Comparison of ENCODE assay signal across 8 mouse cellular contexts in genomic region chr8:70629574-70630531, GRCm38 (mm10). TPM values are rescaled to one million over a fixed set of nuclear protein-coding genes. Genes with fewer than 3 reads are reported as not detected.
DNase-seq lines count a peak whose midpoint lies in the region; ATAC-seq and TF ChIP-seq lines count a peak whose summit lies in the region.

No protein-coding gene starts in this region.

- peaks cover 11% of the 10 kb centered on the region for H3K27me3 ChIP-seq in embryonic facial prominence, embryonic 15.5 days
- H3K27me3 ChIP-seq in kidney, embryonic 14.5 days (ENCODE audit: control insufficient read depth, insufficient read depth, low read length) = no peaks in the 10 kb centered on the region
- H3K27me3 ChIP-seq in limb, embryonic 15.5 days = peaks cover 9% of the 10 kb centered on the region; the same call in 1 of the 2 replicates
- peaks cover 7% of the 10 kb centered on the region; the same call in 1 of the 2 replicates for H3K27me3 ChIP-seq in midbrain, postnatal 0 days (ENCODE audit: insufficient read depth, low read length)

- ATAC-seq in embryonic facial prominence, embryonic 15.5 days (ENCODE audit: insufficient number of reproducible peaks, low FRiP score, low TSS enrichment, low read depth) = peak; percentile 87
- peak; percentile 91 for ATAC-seq in kidney, embryonic 14.5 days (ENCODE audit: low FRiP score, low TSS enrichment)
- ATAC-seq in limb, embryonic 15.5 days (ENCODE audit: insufficient number of reproducible peaks, low FRiP score, low TSS enrichment, low read depth) = peak; percentile 74
- ATAC-seq in midbrain, postnatal 0 days (ENCODE audit: low FRiP score) = peak; percentile 91

- WGBS in bone marrow, adult 2 months = 1% methylated on average over 60 of the region's 60 CpGs
- 1% methylated on average over 60 of the region's 60 CpGs for WGBS in embryonic facial prominence, embryonic 15.5 days
- under 1% methylated on average over 60 of the region's 60 CpGs for WGBS in kidney, embryonic 14.5 days
- WGBS in limb, embryonic 15.5 days = under 1% methylated on average over 60 of the region's 60 CpGs
- under 1% methylated on average over 60 of the region's 60 CpGs for WGBS in midbrain, postnatal 0 days

- H3K4me2 ChIP-seq in embryonic facial prominence, embryonic 15.5 days (replicated peaks) = peak overlapping the region; percentile 83
- H3K4me2 ChIP-seq in kidney, embryonic 14.5 days (replicated peaks; ENCODE audit: low read depth, low read length) = peak overlapping the region; percentile 66
- peak overlapping the region; percentile 83 for H3K4me2 ChIP-seq in limb, embryonic 15.5 days
- peak overlapping the region; percentile 60 for H3K4me2 ChIP-seq in midbrain, postnatal 0 days (ENCODE audit: low read depth, low read length, poor library complexity, severe bottlenecking)

- H3K9me3 ChIP-seq in embryonic facial prominence, embryonic 15.5 days (replicated peaks) = no peaks in the 10 kb centered on the region
- no peaks in the 10 kb centered on the region for H3K9me3 ChIP-seq in kidney, embryonic 14.5 days (ENCODE audit: control insufficient read depth, low read length)
- no peaks in the 10 kb centered on the region for H3K9me3 ChIP-seq in limb, embryonic 15.5 days
- H3K9me3 ChIP-seq in midbrain, postnatal 0 days (ENCODE audit: low read length) = no peaks in the 10 kb centered on the region

- H3K27ac ChIP-seq in bone marrow, adult 2 months (ENCODE audit: control insufficient read depth, insufficient read depth, low read depth, low read length, poor library complexity) = peak overlapping the region; percentile 48
- peak overlapping the region; percentile 23; the same call in 1 of the 2 replicates for H3K27ac ChIP-seq in embryonic facial prominence, embryonic 15.5 days (replicated peaks)
- peak overlapping the region; percentile 42; the same call in 1 of the 2 replicates for H3K27ac ChIP-seq in kidney, embryonic 14.5 days (ENCODE audit: low read depth, low read length)
- H3K27ac ChIP-seq in limb, embryonic 15.5 days = peak overlapping the region; percentile 62
- H3K27ac ChIP-seq in midbrain, postnatal 0 days (ENCODE audit: low read depth, low read length) = peak overlapping the region; percentile 52

- peak; percentile 59; the same call in 1 of the 2 replicates for TF ChIP-seq POLR2A in bone marrow, adult 2 months (IDR thresholded peaks at IDR 0.05; ENCODE audit: borderline replicate concordance, control insufficient read depth, low read depth, low read length)

- DNase-seq in 416B (ENCODE audit: low read depth) = peak; percentile 94
- DNase-seq in heart, adult 9 months (ENCODE audit: low spot score in 2 of 2) = peak; percentile 89 to 92
- peak; percentile 91 for DNase-seq in midbrain, postnatal 0 days (ENCODE audit: low spot score)
- peak; percentile 92 to 96 for DNase-seq in spleen, postnatal 10 days (ENCODE audit: low spot score in 2 of 2)

- H3K4me3 ChIP-seq in bone marrow, adult 2 months (replicated peaks; ENCODE audit: control insufficient read depth, low read depth, low read length) = peak overlapping the region; percentile 75
- H3K4me3 ChIP-seq in embryonic facial prominence, embryonic 15.5 days (replicated peaks) = peak overlapping the region; percentile 56
- peak overlapping the region; percentile 49 for H3K4me3 ChIP-seq in kidney, embryonic 14.5 days (ENCODE audit: low read length)
- peak overlapping the region; percentile 56 for H3K4me3 ChIP-seq in limb, embryonic 15.5 days
- H3K4me3 ChIP-seq in midbrain, postnatal 0 days (ENCODE audit: low read depth, low read length) = peak overlapping the region; percentile 33

- no peaks in the 10 kb centered on the region for H3K36me3 ChIP-seq in embryonic facial prominence, embryonic 15.5 days
- H3K36me3 ChIP-seq in kidney, embryonic 14.5 days (ENCODE audit: control insufficient read depth, insufficient read depth, low read length) = no peaks in the 10 kb centered on the region
- H3K36me3 ChIP-seq in limb, embryonic 15.5 days = no peaks in the 10 kb centered on the region
- no peaks in the 10 kb centered on the region for H3K36me3 ChIP-seq in midbrain, postnatal 0 days (ENCODE audit: insufficient read depth, low read length)

- peak; percentile 99 for TF ChIP-seq CTCF in bone marrow, adult 2 months (IDR thresholded peaks at IDR 0.05; ENCODE audit: control insufficient read depth, insufficient read depth, low read length)
- peak; percentile 100 for TF ChIP-seq CTCF in midbrain, postnatal 0 days (IDR thresholded peaks at IDR 0.05)

- H3K4me1 ChIP-seq in bone marrow, adult 2 months (ENCODE audit: control insufficient read depth, insufficient read depth, low read length) = peaks cover 4% of the 10 kb centered on the region
- H3K4me1 ChIP-seq in embryonic facial prominence, embryonic 15.5 days = peaks cover 36% of the 10 kb centered on the region
- peaks cover 26% of the 10 kb centered on the region; the same call in 1 of the 2 replicates for H3K4me1 ChIP-seq in kidney, embryonic 14.5 days (ENCODE audit: control insufficient read depth, insufficient read depth, low read length)
- peaks cover 35% of the 10 kb centered on the region for H3K4me1 ChIP-seq in limb, embryonic 15.5 days
- no peaks in the 10 kb centered on the region for H3K4me1 ChIP-seq in midbrain, postnatal 0 days (ENCODE audit: insufficient read depth, low read length)

- H3K9ac ChIP-seq in embryonic facial prominence, embryonic 15.5 days = peak overlapping the region; percentile 37
- H3K9ac ChIP-seq in kidney, embryonic 14.5 days (ENCODE audit: low read depth, low read length) = peak overlapping the region; percentile 57; the same call in 1 of the 2 replicates
- H3K9ac ChIP-seq in limb, embryonic 15.5 days = peak overlapping the region; percentile 27; the same call in 1 of the 2 replicates
- H3K9ac ChIP-seq in midbrain, postnatal 0 days (replicated peaks; ENCODE audit: low read length, poor library complexity, severe bottlenecking) = peak overlapping the region; percentile 29

RNA-seq across cellular contexts. Expression of gene Gdf15, which starts 2.4 kb away (rescaled TPM):
- 3.1 TPM in 1 of 2 replicates, not detected in the other for polyA plus RNA-seq in bone marrow, adult 2 months (2011; ENCODE audit: insufficient read depth, insufficient read length, low replicate concordance, missing spikeins)
- polyA plus RNA-seq in embryonic facial prominence, embryonic 15.5 days (2015; fragmentation: Nextera tagmentation; extraction: Ambion mirVana) = 0.16 TPM in 2 replicates
- 0.31 and 0.41 TPM in 2 replicates for polyA plus RNA-seq in kidney, embryonic 14.5 days (2014; fragmentation: Nextera tagmentation; extraction: Ambion mirVana)
- polyA plus RNA-seq in limb, embryonic 15.5 days (2015; fragmentation: Nextera tagmentation; extraction: Ambion mirVana) = 0.16 and 0.24 TPM in 2 replicates
- 0.22 and 1.8 TPM in 2 replicates for total RNA-seq in midbrain, postnatal 0 days (2014; rRNA removed)
- 0.26 and 0.32 TPM in 2 replicates for polyA plus RNA-seq in midbrain, postnatal 0 days (2015; fragmentation: Nextera tagmentation; extraction: Ambion mirVana)

RNA-seq across cellular contexts. Expression of gene Lrrc25, which starts 13.9 kb away (rescaled TPM):
- 3.4 and 18.8 TPM in 2 replicates for polyA plus RNA-seq in bone marrow, adult 2 months (2011; ENCODE audit: insufficient read depth, insufficient read length, low replicate concordance, missing spikeins)
- polyA plus RNA-seq in embryonic facial prominence, embryonic 15.5 days (2015; fragmentation: Nextera tagmentation; extraction: Ambion mirVana) = 2.9 and 4.0 TPM in 2 replicates
- 1.1 and 1.4 TPM in 2 replicates for polyA plus RNA-seq in kidney, embryonic 14.5 days (2014; fragmentation: Nextera tagmentation; extraction: Ambion mirVana)
- 3.2 and 3.3 TPM in 2 replicates for polyA plus RNA-seq in limb, embryonic 15.5 days (2015; fragmentation: Nextera tagmentation; extraction: Ambion mirVana)
- total RNA-seq in midbrain, postnatal 0 days (2014; rRNA removed) = 1.8 and 2.2 TPM in 2 replicates
- 0.74 and 1.4 TPM in 2 replicates for polyA plus RNA-seq in midbrain, postnatal 0 days (2015; fragmentation: Nextera tagmentation; extraction: Ambion mirVana)

RNA-seq across cellular contexts. Expression of gene Ssbp4, which starts 21.2 kb away (rescaled TPM):
- polyA plus RNA-seq in bone marrow, adult 2 months (2011; ENCODE audit: insufficient read depth, insufficient read length, low replicate concordance, missing spikeins) = 45.2 and 107 TPM in 2 replicates
- polyA plus RNA-seq in embryonic facial prominence, embryonic 15.5 days (2015; fragmentation: Nextera tagmentation; extraction: Ambion mirVana) = 127 and 130 TPM in 2 replicates
- polyA plus RNA-seq in kidney, embryonic 14.5 days (2014; fragmentation: Nextera tagmentation; extraction: Ambion mirVana) = 172 and 220 TPM in 2 replicates
- polyA plus RNA-seq in limb, embryonic 15.5 days (2015; fragmentation: Nextera tagmentation; extraction: Ambion mirVana) = 119 and 120 TPM in 2 replicates
- 279 and 392 TPM in 2 replicates for total RNA-seq in midbrain, postnatal 0 days (2014; rRNA removed)
- 230 and 247 TPM in 2 replicates for polyA plus RNA-seq in midbrain, postnatal 0 days (2015; fragmentation: Nextera tagmentation; extraction: Ambion mirVana)

RNA-seq across cellular contexts. Expression of gene Pgpep1, which starts 30.3 kb away (rescaled TPM):
- polyA plus RNA-seq in bone marrow, adult 2 months (2011; ENCODE audit: insufficient read depth, insufficient read length, low replicate concordance, missing spikeins) = 4.3 and 21.1 TPM in 2 replicates
- 52.1 and 56.6 TPM in 2 replicates for polyA plus RNA-seq in embryonic facial prominence, embryonic 15.5 days (2015; fragmentation: Nextera tagmentation; extraction: Ambion mirVana)
- polyA plus RNA-seq in kidney, embryonic 14.5 days (2014; fragmentation: Nextera tagmentation; extraction: Ambion mirVana) = 62.2 and 62.6 TPM in 2 replicates
- 57.5 and 60.7 TPM in 2 replicates for polyA plus RNA-seq in limb, embryonic 15.5 days (2015; fragmentation: Nextera tagmentation; extraction: Ambion mirVana)
- total RNA-seq in midbrain, postnatal 0 days (2014; rRNA removed) = 40.2 and 60.6 TPM in 2 replicates
- 37.6 and 50.6 TPM in 2 replicates for polyA plus RNA-seq in midbrain, postnatal 0 days (2015; fragmentation: Nextera tagmentation; extraction: Ambion mirVana)

RNA-seq across cellular contexts. Expression of gene Isyna1, which starts 35.7 kb away (rescaled TPM):
- polyA plus RNA-seq in bone marrow, adult 2 months (2011; ENCODE audit: insufficient read depth, insufficient read length, low replicate concordance, missing spikeins) = 11.2 and 23.7 TPM in 2 replicates
- 139 and 143 TPM in 2 replicates for polyA plus RNA-seq in embryonic facial prominence, embryonic 15.5 days (2015; fragmentation: Nextera tagmentation; extraction: Ambion mirVana)
- polyA plus RNA-seq in kidney, embryonic 14.5 days (2014; fragmentation: Nextera tagmentation; extraction: Ambion mirVana) = 102 and 118 TPM in 2 replicates
- polyA plus RNA-seq in limb, embryonic 15.5 days (2015; fragmentation: Nextera tagmentation; extraction: Ambion mirVana) = 111 and 123 TPM in 2 replicates
- 176 and 180 TPM in 2 replicates for total RNA-seq in midbrain, postnatal 0 days (2014; rRNA removed)
- polyA plus RNA-seq in midbrain, postnatal 0 days (2015; fragmentation: Nextera tagmentation; extraction: Ambion mirVana) = 140 and 146 TPM in 2 replicates

Comparison
In these comparisons a context has a peak if more than half of its experiments do, and no peak if none do; other contexts are left out.
1. Peak in every context shown above with its lines: DNase-seq, ATAC-seq, H3K4me3 ChIP-seq and H3K27ac ChIP-seq.